Mouse (Mus musculus): ENCODE measurements at regions not wholly inside any gene's neighbourhood (a gene's known extent, or its start where the extent isn't known, plus 50 kb on each side); places are given as distances from the start of the nearest gene placed in this dataset.

GRCm38 (mm10) chr14:61696290-61696842, 89.1 kb downstream of the Kcnrg start:
- no peak for DNase-seq (ENCODE audit: low spot score)

- no peak for DNase-seq (ENCODE audit: low spot score)
Observed at GRCm38 (mm10) chr14:61696886-61697554, 89.8 kb downstream of the Kcnrg start.

- no peak for DNase-seq (ENCODE audit: low spot score)
Observed at GRCm38 (mm10) chr14:61697704-61698103, 90.4 kb downstream of the Kcnrg start.

- no peak for DNase-seq (ENCODE audit: low spot score)
Observed at GRCm38 (mm10) chr14:61698358-61699055, 91.2 kb downstream of the Kcnrg start.

- DNase-seq (ENCODE audit: low spot score) = no peak
Observed at GRCm38 (mm10) chr14:61699638-61700037, 92.4 kb downstream of the Kcnrg start.

- DNase-seq (ENCODE audit: low spot score) = no peak
Observed at GRCm38 (mm10) chr14:61701131-61701530, 93.9 kb downstream of the Kcnrg start.

- no peak for DNase-seq (ENCODE audit: low spot score)
Observed at GRCm38 (mm10) chr14:61703916-61704315, 96.7 kb downstream of the Kcnrg start.

- DNase-seq (ENCODE audit: low spot score) = no peak
Observed at GRCm38 (mm10) chr14:61706984-61707383, 99.7 kb downstream of the Kcnrg start.

- no peak for DNase-seq (ENCODE audit: low spot score)
Observed at GRCm38 (mm10) chr14:61708331-61708730, 101.1 kb downstream of the Kcnrg start.

GRCm38 (mm10) chr14:61715746-61716145, 108.5 kb downstream of the Kcnrg start:
- DNase-seq (ENCODE audit: low spot score) = no peak

GRCm38 (mm10) chr14:61718392-61719124, 111.3 kb downstream of the Kcnrg start:
- DNase-seq (ENCODE audit: low spot score) = no peak

- DNase-seq (ENCODE audit: low spot score) = no peak
Observed at GRCm38 (mm10) chr14:61721302-61721701, 114.0 kb downstream of the Kcnrg start.

GRCm38 (mm10) chr14:61724942-61725341, 117.7 kb downstream of the Kcnrg start:
- peak; percentile 11 for DNase-seq (ENCODE audit: low spot score)

GRCm38 (mm10) chr14:61728562-61728961, 121.3 kb downstream of the Kcnrg start:
- no peak for DNase-seq (ENCODE audit: low spot score)

- DNase-seq (ENCODE audit: low spot score) = no peak
Observed at GRCm38 (mm10) chr14:61735541-61735940, 128.3 kb downstream of the Kcnrg start.

GRCm38 (mm10) chr14:61736384-61737322, 129.4 kb downstream of the Kcnrg start:
- DNase-seq (ENCODE audit: low spot score) = peak; percentile 15

- no peak for DNase-seq (ENCODE audit: low spot score)
Observed at GRCm38 (mm10) chr14:61737504-61738040, 130.3 kb downstream of the Kcnrg start.

GRCm38 (mm10) chr14:61739453-61739852, 132.2 kb downstream of the Kcnrg start:
- no peak for DNase-seq (ENCODE audit: low spot score)

GRCm38 (mm10) chr14:61743855-61744408, 136.7 kb downstream of the Kcnrg start:
- DNase-seq (ENCODE audit: low spot score) = no peak

GRCm38 (mm10) chr14:61753421-61753820, 146.2 kb downstream of the Kcnrg start:
- no peak for DNase-seq (ENCODE audit: low spot score)

- DNase-seq (ENCODE audit: low spot score) = no peak
Observed at GRCm38 (mm10) chr14:61756651-61757050, 149.4 kb downstream of the Kcnrg start.
